Mouse (Mus musculus): ENCODE data around the gene Pgm5.

The Pgm5 gene

DNA sequence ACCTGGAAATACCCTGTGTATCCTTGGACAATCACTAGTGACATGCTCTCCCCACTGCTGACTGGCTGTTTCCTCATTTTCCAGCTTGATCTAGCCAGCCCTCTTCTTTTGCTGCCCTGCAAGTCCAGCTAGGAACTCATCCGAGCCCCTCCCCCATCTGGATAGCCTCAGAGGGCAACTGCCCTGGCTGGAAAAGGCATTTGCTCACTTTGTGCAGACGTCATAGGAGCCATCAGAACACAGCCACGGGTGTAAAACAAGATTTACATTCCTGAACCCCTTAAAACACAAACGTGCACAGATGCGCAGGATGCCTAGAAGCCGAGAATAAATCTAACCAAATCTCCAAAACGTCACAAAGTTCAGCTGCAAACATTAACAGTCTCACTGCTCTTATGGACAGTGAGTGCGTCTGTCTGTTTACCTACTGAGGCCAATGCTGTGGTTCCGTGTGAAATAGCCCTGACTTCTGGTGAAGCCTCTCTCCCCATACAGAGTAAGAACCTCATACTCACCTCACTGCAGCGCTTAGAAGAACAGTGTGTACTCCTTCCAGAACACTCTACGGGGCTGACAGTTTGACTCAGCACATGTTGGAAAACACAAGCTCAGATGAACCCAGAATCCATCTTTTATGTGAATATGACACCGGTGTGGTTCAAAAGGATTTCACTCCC, 99.0 kb downstream of the Pgm5 start:
- DNase-seq = peak; percentile 31 to 34

- no peak for DNase-seq
Measured at GRCm38 (mm10) chr19:24756627-24757026, 105.0 kb downstream of the Pgm5 start.

- DNase-seq = no peak
Measured at GRCm38 (mm10) chr19:24754440-24754785, 107.2 kb downstream of the Pgm5 start.

DNA sequence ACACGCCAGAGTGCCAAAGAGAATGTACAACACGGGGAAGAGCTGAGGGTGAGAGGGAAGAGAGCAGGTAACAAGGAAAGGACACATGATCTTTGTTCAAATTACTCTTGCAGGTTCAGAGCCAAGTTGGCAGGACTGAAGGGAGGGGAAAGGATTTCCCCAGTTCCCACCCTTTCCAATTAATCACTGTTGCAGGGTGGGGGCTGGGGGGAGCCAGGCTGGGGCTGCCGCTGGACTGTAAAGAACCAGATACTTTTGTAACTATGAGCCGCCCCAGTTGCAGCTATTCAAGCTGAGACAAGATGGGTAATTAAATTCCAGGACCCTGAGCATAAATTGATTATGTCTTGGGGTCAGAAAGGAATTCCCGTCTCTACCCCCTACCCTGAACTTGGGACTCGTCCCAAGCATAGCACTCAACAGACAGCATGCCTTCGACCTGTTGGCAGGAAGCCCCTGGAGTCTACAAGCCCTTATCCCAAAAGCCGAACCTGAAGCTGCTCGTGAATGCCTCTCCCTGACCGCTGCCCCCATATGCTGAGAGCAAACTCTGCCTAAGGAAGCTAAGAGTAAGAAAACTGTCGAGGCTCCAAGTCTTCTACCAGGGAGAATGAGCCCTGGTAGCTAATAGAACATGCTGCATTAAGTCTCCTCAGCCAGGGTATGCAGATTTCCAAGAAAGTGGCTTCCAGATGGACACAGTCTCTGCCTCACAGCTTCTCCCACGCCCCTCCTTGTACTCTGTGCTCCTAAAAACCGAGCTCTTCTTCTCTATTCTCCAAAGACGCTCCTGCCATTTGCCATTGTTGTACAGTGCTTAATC, 107.8 kb downstream of the Pgm5 start:
- DNase-seq = peak; percentile 29 to 50

GRCm38 (mm10) chr19:24752873-24753538, 108.6 kb downstream of the Pgm5 start:
- no peak for DNase-seq

- DNase-seq = no peak
Measured at GRCm38 (mm10) chr19:24746266-24746875, 115.3 kb downstream of the Pgm5 start.

DNA sequence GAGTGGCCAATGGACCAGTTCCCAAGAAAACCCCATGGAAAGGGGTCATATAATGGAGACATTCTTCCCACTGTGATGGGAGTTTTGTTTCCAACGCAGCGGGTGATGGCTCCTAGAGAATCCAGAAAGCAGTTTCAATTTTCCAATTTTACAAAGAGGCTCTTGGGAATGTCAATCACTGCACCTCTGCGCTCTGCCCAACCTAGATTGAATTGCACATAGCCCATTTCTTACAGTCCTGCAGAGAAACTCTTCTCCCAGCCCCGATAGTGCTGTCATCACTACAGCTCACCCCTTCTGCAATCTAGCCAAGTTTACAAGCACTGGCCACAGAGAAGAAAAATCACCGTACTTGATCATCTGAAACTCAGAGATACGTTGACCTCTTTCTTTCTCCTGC, 119.0 kb downstream of the Pgm5 start:
- no peak for DNase-seq

GRCm38 (mm10) chr19:24738786-24739185, 122.9 kb downstream of the Pgm5 start:
- DNase-seq = no peak

DNA sequence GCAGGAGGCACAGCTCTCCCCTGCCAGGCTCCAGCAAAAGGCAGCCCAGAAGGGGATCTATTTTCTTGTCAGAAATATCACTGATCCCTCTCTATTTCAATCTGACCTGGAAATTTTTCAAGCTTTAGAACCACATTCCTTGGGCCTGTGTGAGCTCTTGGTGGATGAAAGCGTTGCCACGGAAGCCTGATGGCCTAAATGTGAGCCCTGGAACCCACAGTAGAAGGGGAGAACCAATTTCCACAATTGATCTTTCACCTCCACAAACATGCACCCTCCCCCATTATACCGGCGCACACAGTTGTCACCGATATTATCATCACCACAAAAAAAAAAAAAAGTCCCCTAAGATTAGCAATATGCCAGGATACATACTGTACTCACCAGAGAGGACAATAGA, 123.6 kb downstream of the Pgm5 start:
- DNase-seq = no peak

DNA sequence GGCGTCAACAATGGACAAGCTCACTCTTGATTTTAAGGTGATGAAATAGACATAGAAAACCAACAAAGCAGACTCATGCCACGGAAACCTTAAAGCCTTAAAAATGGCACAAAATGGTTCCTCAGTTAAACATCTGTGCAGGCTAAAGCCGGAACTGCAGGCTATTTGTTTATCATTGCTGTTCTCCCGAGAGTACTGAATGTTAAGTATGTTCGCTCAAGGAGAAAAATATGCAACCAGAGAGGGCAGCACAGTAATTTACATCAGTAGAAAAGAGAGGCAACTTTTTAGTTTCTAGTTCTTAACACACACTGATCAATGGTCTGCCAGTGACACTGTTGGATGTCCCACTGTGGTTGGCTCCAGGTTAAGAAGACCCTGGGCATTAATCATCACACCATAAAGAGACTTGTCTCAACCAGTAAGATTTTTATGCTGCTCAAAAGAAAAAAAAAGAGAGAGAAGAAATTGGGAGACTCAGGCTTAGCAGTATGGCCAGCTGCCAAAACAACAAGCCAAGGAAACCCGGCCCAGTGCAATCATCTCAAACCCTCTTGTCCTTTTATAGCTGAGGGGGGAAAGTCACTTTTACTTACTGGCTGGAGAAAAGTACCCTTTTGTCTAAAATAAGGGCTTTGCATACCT, 126.0 kb downstream of the Pgm5 start:
- peak; percentile 16 to 49 for DNase-seq

DNA sequence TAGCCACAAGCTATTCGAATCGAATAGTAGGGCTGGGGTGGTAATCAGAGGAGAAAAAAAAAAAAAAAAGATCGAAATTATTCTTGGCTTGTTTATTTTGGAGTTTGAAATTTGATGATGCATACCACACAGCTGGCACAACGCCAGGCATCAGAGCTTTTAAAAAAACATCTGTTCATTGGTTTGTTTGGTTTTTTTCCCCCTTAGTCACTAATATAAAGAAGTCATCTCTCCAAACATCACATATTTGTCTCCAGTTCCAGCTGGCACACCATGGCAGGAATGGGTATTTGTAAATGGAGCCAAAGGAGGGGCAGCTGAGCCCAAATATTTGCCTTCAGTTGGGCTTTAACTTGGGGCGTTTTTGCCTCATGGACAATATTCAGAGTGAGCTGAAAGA, 131.0 kb downstream of the Pgm5 start:
- DNase-seq = peak; percentile 38 to 64

DNA sequence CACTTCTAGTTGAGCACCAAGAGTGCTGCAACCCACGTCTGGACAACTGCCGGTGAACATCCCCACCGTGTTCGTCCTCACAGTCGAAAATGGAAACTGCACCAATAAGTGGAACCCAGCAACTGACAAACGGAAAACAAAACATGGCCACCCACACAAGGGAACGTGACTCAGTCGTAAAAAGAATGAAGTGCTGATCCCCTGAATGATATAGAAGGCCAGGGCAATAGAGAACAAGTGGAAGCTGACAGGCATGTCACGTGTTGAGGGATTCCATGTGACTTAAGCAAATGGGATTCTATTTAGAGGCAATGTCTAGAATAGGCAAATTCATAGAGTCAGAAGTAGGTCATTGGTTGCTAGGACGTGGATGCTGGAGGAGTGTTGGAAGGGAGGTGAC, 137.3 kb downstream of the Pgm5 start:
- DNase-seq = no peak

DNA sequence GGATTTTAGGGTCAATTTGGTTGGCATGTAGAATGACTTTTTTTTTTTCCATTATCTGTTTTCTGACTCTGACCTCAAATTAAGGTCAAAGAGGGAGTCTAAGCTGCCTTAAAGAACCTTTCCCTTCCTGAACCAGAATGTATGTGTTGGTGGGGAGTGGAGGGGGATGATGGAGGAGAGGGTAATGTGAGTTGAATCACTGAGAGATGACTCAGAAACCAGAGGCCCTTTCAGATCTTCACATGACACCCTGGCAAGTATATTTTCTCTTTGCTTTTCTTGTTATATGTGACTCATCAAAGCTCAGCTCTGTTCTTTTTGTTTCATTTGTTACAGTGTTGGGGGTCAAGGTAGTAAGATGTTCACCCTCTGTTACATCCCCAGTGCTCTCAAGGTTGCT, 141.2 kb downstream of the Pgm5 start:
- DNase-seq = no peak

DNA sequence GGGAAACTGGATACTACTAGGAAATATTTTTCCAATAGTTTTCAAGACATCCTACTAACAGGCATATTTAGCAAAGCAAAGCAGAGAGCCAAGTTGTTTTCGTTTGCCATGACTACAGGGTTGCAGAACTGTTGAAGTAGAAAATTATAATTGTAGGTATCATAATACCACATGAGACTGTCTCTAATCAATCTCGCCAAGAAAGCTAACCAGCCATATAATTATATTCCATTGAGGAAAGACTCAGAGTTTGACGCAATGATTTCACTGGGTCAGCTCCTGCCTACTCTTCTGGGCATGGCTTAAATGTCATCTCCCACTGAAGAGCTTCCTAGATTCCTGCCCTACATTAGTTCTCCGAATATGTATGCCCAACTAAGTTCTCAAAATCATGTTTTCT, 142.2 kb downstream of the Pgm5 start:
- DNase-seq = no peak

GRCm38 (mm10) chr19:24718021-24718420, 143.6 kb downstream of the Pgm5 start:
- no peak for DNase-seq

GRCm38 (mm10) chr19:24716303-24717097, 145.2 kb downstream of the Pgm5 start:
- DNase-seq = no peak

GRCm38 (mm10) chr19:24708032-24708431, 153.6 kb downstream of the Pgm5 start:
- DNase-seq = no peak

DNA sequence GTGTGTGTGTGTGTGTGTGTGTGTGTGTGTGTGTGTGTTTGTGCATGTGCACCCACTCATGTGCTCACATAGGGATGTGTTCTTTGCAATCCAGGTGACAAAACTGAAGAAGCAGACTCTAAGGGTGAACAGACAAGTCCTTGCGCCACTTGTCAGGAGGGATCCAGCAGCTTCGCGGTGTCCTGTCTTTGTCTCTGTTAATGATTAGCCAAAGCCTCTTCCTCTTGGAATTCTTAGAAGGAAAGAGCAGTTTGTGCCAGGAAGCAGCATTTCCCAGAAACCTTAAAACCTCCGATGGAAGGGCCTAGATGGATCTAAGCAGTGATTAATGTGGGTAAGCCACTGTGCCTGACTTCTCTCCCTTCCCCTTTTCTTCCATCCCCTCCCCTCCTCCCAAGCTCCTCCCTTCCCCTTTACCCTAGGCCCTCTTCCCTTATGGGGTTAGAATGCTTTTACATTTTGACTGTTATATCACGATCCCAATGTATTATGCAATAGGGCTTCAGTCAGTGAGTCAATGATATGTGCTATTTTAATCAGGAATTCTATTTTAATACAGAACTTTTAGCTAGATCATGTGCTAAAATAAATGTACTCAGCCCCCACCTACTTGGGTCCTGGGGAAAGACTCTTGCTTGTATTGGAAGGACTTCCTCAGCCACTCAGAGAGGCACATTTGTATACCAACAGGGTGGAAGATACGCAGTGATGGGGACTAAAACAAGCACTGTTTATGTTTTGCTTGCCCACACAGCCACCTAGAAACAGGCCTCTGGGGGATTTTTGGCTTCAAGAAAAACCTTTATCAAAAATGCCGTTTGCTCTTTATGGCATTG, 154.4 kb downstream of the Pgm5 start:
- DNase-seq = no peak

GRCm38 (mm10) chr19:24705395-24705794, 156.3 kb downstream of the Pgm5 start:
- no peak for DNase-seq

DNA sequence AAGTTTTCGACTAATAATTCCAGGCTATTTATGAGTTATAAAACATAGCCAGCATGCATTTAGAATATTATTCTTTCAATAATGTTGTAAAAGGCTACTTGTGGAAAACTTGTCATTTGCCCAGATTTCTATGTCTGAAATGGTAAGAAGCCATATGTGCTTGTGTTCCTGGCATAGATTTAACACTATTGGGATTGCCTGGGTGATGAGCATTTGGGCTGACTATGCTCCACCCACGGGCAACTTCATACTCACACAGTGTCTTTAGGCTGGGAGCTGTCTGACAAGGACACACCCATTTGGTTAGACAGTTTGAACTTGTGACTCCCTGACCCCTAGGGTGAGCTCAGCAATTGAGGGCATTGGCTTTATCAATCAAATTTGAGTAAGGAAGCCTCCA, 157.3 kb downstream of the Pgm5 start:
- DNase-seq = no peak

DNA sequence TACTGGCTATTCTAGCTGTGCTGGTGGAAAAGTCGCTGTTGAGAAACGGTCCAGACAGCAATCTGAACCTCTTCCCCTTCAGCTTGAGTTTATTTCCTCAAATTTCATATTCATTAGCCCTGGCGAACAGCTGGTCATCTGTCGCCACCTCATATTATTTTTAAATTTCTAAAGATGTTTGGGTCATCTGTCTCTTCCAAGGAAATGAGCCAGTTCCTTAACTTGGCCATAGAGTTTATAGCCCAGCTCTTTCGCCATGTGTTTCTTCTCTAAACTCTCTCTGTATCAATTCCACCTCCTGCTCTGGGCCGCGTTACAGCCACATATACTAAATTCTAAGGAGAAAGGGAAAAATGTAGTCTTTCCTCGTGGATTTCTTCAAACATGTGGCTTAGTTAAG, 158.0 kb downstream of the Pgm5 start:
- peak; percentile 30 to 31 for DNase-seq
